Mouse (Mus musculus): ENCODE results near the gene Dld.

The Dld gene

GRCm38 (mm10) chr12:31350944-31351928 is at the start of gene Dld:
TSS of gene Dld (minus strand) at chr12:31351453.
- in situ Hi-C loops (cut with MseI, MboI), result no loop called here

GRCm38 (mm10) chr12:31400821-31401220 is 49.6 kb upstream of the Dld start:
- in situ Hi-C loops (cut with MseI, MboI), result no loop called here

GRCm38 (mm10) chr12:31397709-31398108 is 46.5 kb upstream of the Dld start:
- in situ Hi-C loops (cut with MseI, MboI), result no loop called here

- in situ Hi-C loops (cut with MseI, MboI), result no loop called here
Observed at GRCm38 (mm10) chr12:31395895-31396294, 44.6 kb upstream of the Dld start.

- in situ Hi-C loops (cut with MseI, MboI), result no loop called here
Observed at GRCm38 (mm10) chr12:31391696-31392095, 40.4 kb upstream of the Dld start.

- in situ Hi-C loops (cut with MseI, MboI), result no loop called here
Observed at GRCm38 (mm10) chr12:31390571-31390970, 39.3 kb upstream of the Dld start, which contains the start of gene Slc26a3. TSS of gene Slc26a3 (plus strand) at chr12:31390871.

GRCm38 (mm10) chr12:31387303-31387702 is 36.0 kb upstream of the Dld start:
- in situ Hi-C loops (cut with MseI, MboI), result no loop called here

GRCm38 (mm10) chr12:31382451-31382850 is 31.2 kb upstream of the Dld start:
- in situ Hi-C loops (cut with MseI, MboI), result no loop called here

- in situ Hi-C loops (cut with MseI, MboI), result no loop called here
Observed at GRCm38 (mm10) chr12:31380878-31381277, 29.6 kb upstream of the Dld start.

- in situ Hi-C loops (cut with MseI, MboI), result loop anchor here (10.0 kb wide), 2 partner anchors 118 to 128 kb away; partner anchors contain the start of gene Cbll1 (in 1 of the 2)
Observed at GRCm38 (mm10) chr12:31377241-31377640, 26.0 kb upstream of the Dld start.

- in situ Hi-C loops (cut with MseI, MboI), result loop anchor here (10.0 kb wide), 2 partner anchors 118 to 128 kb away; partner anchors contain the start of gene Cbll1 (in 1 of the 2)
Observed at GRCm38 (mm10) chr12:31376326-31376950, 25.2 kb upstream of the Dld start.

GRCm38 (mm10) chr12:31375283-31375615 is 24.0 kb upstream of the Dld start:
- in situ Hi-C loops (cut with MseI, MboI), result loop anchor here (10.0 kb wide), 2 partner anchors 120 to 130 kb away; partner anchors contain the start of gene Cbll1 (in 1 of the 2)

GRCm38 (mm10) chr12:31374603-31375282 is 23.5 kb upstream of the Dld start:
- in situ Hi-C loops (cut with MseI, MboI), result loop anchor here (10.0 kb wide), 2 partner anchors 120 to 130 kb away; partner anchors contain the start of gene Cbll1 (in 1 of the 2)

- in situ Hi-C loops (cut with MseI, MboI), result loop anchor here (10.0 kb wide), 2 partner anchors 125 to 135 kb away; partner anchors contain the start of gene Cbll1 (in 1 of the 2)
Observed at GRCm38 (mm10) chr12:31369656-31370055, 18.4 kb upstream of the Dld start.

- in situ Hi-C loops (cut with MseI, MboI), result no loop called here
Observed at GRCm38 (mm10) chr12:31369118-31369517, 17.9 kb upstream of the Dld start.

GRCm38 (mm10) chr12:31367721-31368120 is 16.5 kb upstream of the Dld start:
- in situ Hi-C loops (cut with MseI, MboI), result no loop called here

GRCm38 (mm10) chr12:31366428-31366827 is 15.2 kb upstream of the Dld start:
- in situ Hi-C loops (cut with MseI, MboI), result no loop called here

GRCm38 (mm10) chr12:31350191-31350943 is 886 bp downstream of the Dld start:
- in situ Hi-C loops (cut with MseI, MboI), result no loop called here

GRCm38 (mm10) chr12:31333261-31333660 is 18.0 kb downstream of the Dld start:
- in situ Hi-C loops (cut with MseI, MboI), result no loop called here

GRCm38 (mm10) chr12:31327139-31327538 is 24.1 kb downstream of the Dld start:
- in situ Hi-C loops (cut with MseI, MboI), result no loop called here

- in situ Hi-C loops (cut with MseI, MboI), result no loop called here
Observed at GRCm38 (mm10) chr12:31323136-31323695, 28.0 kb downstream of the Dld start.

Measured in mouse trophoblast stem cell (cell line).